Mouse (Mus musculus) heart, postnatal 0 days (tissue): ENCODE data around the gene Senp2. TPM values are rescaled to one million over a fixed set of nuclear protein-coding genes. Genes with fewer than 3 reads are reported as not detected.

Experiments used
- ATAC-seq: fragments of 200-750 bp; cut with Nextera tagmentation; 2 replicates; pipeline ENCODE4 v1.8.0; 2017; ENCODE audit warnings: low read depth, moderate number of reproducible peaks, moderate library complexity; ENCODE audit not compliant: insufficient read depth
- DNase-seq: peaks from one replicate; pipeline ENCODE4 v3.0.0-alpha.2; 2016; ENCODE audit warnings: low spot score
- H3K27ac ChIP-seq: fragments of 300-500 bp; sonication (generic); 2 replicates; pipeline ENCODE4 v1.5.1; 2014; ENCODE audit warnings: low read depth, mild to moderate bottlenecking
- H3K27me3 ChIP-seq: fragments of 300-500 bp; sonication (generic); 2 replicates; pipeline ENCODE4 v1.6.1; 2014; ENCODE audit warnings: low read length, mixed read lengths; ENCODE audit not compliant: control insufficient read depth, insufficient read depth
- H3K36me3 ChIP-seq: fragments of 300-500 bp; sonication (generic); replicated peaks from 2 replicates; pipeline ENCODE4 v1.6.1; 2014; ENCODE audit warnings: low read length, mixed read lengths; ENCODE audit not compliant: control insufficient read depth, insufficient read depth
- H3K4me1 ChIP-seq: fragments of 300-500 bp; sonication (generic); 2 replicates; pipeline ENCODE4 v1.6.1; 2014; ENCODE audit warnings: antibody characterized with exemption; ENCODE audit not compliant: control insufficient read depth, insufficient read depth
- H3K4me2 ChIP-seq: fragments of 300-500 bp; sonication (generic); 2 replicates; pipeline ENCODE4 v1.6.1; 2014; ENCODE audit warnings: low read depth, mild to moderate bottlenecking, low read length, moderate library complexity
- H3K4me3 ChIP-seq: fragments of 300-500 bp; sonication (generic); 2 replicates; pipeline ENCODE4 v1.5.1; 2014; ENCODE audit warnings: low read depth, low read length
- H3K9ac ChIP-seq: fragments of 300-500 bp; sonication (generic); replicated peaks from 2 replicates; pipeline ENCODE4 v1.6.1; 2014; ENCODE audit warnings: low read depth, low read length, mixed read lengths
- H3K9me3 ChIP-seq: fragments of 300-500 bp; sonication (generic); replicated peaks from 2 replicates; pipeline ENCODE4 v1.6.1; 2016; ENCODE audit warnings: low read length; ENCODE audit not compliant: control insufficient read depth
- CTCF ChIP-seq: IDR thresholded peaks from 2 replicates; pipeline ENCODE4 v1.5.1; 2016; ENCODE audit warnings: antibody characterized with exemption, control low read depth, low read depth
- EP300 ChIP-seq: IDR thresholded peaks from 2 replicates; pipeline ENCODE4 v1.6.1; 2016; ENCODE audit warnings: antibody characterized with exemption, low read depth
- WGBS: fragments of 180-500 bp; shearing (Covaris S2); extraction: QIAGEN DNeasy Blood & Tissue Kit; methylation state at CpG from one replicate; pipeline ENCODE4 v1.1.7; 2014; 5-methylcytosine and 5-hydroxymethylcytosine counted together
- polyA plus RNA-seq: library from polyadenylated mRNA; unstranded; fragments of >200 nt; fragmentation: Nextera tagmentation; extraction: Ambion mirVana; gene quantifications from 2 replicates; pipeline ENCODE4 v1.2.1, GENCODE M21; 2015
- total RNA-seq: library from RNA; depleted of rRNA; stranded (reverse); fragments of >200 nt; gene quantifications from 2 replicates; pipeline ENCODE4 v1.2.3, GENCODE M21; 2014; ENCODE audit warnings: low replicate concordance

The Senp2 gene
- total and polyA plus RNA-seq, 2 experiments from 2014 or later, result 6.2 to 14.8 TPM

DNA sequence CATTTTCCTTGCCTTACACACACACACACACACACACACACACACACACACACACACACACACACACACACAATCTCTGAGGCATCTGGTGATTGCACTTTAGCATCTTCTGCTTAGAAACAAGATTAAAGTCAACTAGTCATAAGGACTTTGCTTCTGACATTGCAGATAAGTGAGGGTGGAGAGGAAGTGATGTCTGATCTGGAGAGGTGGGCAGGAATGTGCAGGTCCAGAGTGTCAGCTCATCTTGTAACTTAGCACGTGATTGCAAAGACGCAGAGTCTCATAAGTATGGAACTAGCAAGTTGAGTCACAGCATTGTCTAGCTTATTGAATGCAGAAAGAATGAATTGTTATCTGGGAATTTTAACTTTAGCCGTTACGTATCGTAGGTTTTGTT, 18.2 kb downstream of the Senp2 start:
- Histone ChIP-seq H3K36me3 (peaks cover 87% of the 10 kb centered on the region), H3K9me3 (no peaks in the 10 kb centered on the region), H3K27ac (no peak overlapping the region), H3K4me1 (no peaks in the 10 kb centered on the region), H3K27me3 (no peaks in the 10 kb centered on the region), H3K4me3 (no peak overlapping the region), H3K4me2 (no peak overlapping the region), H3K9ac (no peak overlapping the region)
- TF ChIP-seq EP300 (no peak), CTCF (no peak)
- no peak for ATAC-seq
- no peak for DNase-seq
- WGBS, result 75% methylated on average over 5 of the region's 5 CpGs

DNA sequence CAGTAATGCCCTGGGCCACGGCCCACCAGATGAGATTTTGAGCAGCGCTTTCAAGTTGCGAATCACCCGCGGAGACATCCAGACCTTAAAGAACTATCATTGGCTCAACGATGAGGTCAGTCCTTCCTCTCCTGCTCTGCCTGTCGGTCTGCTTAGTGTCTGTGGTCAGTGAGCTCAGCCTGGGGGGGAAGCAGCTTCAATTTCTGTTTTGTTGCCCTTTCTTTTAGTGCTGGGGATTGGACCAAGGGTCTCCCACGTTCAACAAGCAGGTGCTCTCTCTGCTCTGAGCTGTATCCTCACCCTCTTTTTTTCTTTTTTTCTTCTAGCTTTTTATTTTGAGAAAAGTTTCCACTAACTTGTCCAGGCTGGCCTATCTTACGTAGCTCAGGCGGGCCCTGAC, 29.3 kb downstream of the Senp2 start:
- WGBS, result 88% methylated on average over 10 of the region's 10 CpGs
- TF ChIP-seq CTCF (no peak), EP300 (no peak)
- H3K4me2 ChIP-seq, result no peak overlapping the region
- H3K4me1 ChIP-seq, result no peaks in the 10 kb centered on the region
- no peak overlapping the region for H3K4me3 ChIP-seq
- H3K9ac ChIP-seq, result no peak overlapping the region
- H3K9me3 ChIP-seq, result no peaks in the 10 kb centered on the region
- no peak for ATAC-seq
- H3K27ac ChIP-seq, result no peak overlapping the region
- no peak for DNase-seq
- peaks cover 56% of the 10 kb centered on the region for H3K36me3 ChIP-seq
- no peaks in the 10 kb centered on the region for H3K27me3 ChIP-seq

DNA sequence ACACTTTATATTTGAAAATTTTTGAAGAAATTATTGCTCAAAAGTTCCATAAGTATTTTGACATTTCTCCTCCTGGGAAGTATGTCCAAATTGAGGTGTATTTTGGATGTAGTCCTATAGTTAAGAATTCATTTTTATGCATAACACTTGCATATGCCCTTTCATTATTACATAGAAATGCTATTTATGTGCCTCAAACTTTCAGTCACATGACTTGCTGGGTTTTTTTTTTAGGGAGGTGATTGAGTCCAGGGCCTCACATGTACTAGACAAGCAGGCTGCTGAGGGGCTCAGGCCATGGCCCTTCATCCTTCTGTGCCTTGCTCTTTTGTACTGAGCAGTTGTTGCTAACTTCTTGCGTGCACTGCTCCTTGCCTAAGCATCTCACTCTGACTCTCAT, 30.7 kb downstream of the Senp2 start:
- H3K9me3 ChIP-seq, result no peaks in the 10 kb centered on the region
- no peak for ATAC-seq
- no peak overlapping the region for H3K27ac ChIP-seq
- no peak for DNase-seq
- H3K36me3 ChIP-seq, result peaks cover 70% of the 10 kb centered on the region
- H3K27me3 ChIP-seq, result no peaks in the 10 kb centered on the region
- H3K4me3 ChIP-seq, result no peak overlapping the region
- no peak for TF ChIP-seq EP300
- TF ChIP-seq CTCF, result no peak
- H3K4me2 ChIP-seq, result no peak overlapping the region
- H3K9ac ChIP-seq, result no peak overlapping the region
- WGBS, result 92% methylated on average over 1 of the region's 1 CpGs
- no peaks in the 10 kb centered on the region for H3K4me1 ChIP-seq

- Histone ChIP-seq H3K9ac (no peak overlapping the region), H3K36me3 (peaks cover 69% of the 10 kb centered on the region), H3K4me2 (no peak overlapping the region), H3K4me1 (no peaks in the 10 kb centered on the region), H3K4me3 (no peak overlapping the region), H3K27me3 (no peaks in the 10 kb centered on the region), H3K27ac (no peak overlapping the region), H3K9me3 (no peaks in the 10 kb centered on the region)
- DNase-seq (no peak), ATAC-seq (no peak)
- TF ChIP-seq CTCF, result no peak
- no peak for TF ChIP-seq EP300
- 79% methylated on average over 4 of the region's 4 CpGs for WGBS
Measured at GRCm38 (mm10) chr16:22043830-22044229, 34.5 kb downstream of the Senp2 start.

DNA sequence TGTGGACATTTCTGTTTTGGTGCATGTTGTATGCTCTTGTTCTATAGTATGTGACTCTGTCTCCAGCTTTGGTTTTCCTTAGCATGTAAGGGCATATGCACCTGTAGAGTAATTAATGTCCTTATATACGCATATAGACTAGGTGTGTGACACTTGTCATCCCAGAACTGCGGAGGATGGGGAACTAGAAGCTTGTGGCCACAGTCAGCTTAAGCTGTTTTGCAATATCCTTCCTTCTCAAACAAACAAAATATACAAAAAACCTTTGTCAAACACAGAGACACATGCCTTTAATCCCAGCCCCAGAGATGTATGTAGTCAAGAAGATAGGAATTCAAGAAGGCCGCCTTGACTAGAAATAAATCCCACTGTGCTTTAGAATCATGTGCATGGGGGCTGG, 36.6 kb downstream of the Senp2 start:
- H3K4me1 ChIP-seq, result no peaks in the 10 kb centered on the region
- no peak overlapping the region for H3K4me2 ChIP-seq
- H3K27ac ChIP-seq, result no peak overlapping the region
- ATAC-seq, result no peak
- H3K27me3 ChIP-seq, result no peaks in the 10 kb centered on the region
- H3K4me3 ChIP-seq, result no peak overlapping the region
- TF ChIP-seq EP300 (no peak), CTCF (no peak)
- no peaks in the 10 kb centered on the region for H3K9me3 ChIP-seq
- WGBS, result 89% methylated on average over 3 of the region's 3 CpGs
- H3K36me3 ChIP-seq, result peaks cover 57% of the 10 kb centered on the region
- no peak overlapping the region for H3K9ac ChIP-seq
- DNase-seq, result no peak

DNA sequence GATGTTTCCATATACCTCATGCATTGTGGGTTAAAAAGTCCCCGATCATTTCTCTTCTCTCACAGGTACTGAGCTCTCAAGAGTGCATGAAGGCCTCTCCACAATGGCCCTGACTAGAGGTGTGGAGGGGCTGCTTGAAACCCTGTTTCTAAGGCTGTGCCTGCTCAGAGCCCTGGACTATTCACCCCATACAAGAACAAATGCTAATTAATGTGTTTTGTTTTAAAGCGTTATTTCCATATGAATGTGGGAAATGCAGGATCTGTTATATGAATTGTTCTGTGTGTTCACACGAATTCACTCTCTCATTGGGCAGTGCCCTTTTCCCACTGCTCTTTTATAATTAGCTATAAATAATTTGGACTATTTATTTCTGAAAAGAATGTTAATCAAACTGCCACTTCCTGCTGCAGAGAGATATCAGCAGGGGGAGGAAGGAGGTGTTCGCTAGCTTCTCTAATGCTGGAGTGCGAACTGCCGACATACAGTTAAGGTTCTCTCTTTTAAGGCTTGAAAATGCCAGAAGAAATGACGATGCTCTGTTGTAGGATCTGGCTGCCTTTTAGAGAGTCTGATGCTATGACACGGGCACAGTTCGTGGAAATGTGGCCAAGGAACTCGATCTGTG, 37.6 kb downstream of the Senp2 start:
- Histone ChIP-seq H3K9me3 (no peaks in the 10 kb centered on the region), H3K36me3 (peaks cover 51% of the 10 kb centered on the region), H3K4me2 (no peak overlapping the region), H3K27ac (no peak overlapping the region), H3K9ac (no peak overlapping the region), H3K27me3 (no peaks in the 10 kb centered on the region), H3K4me1 (no peaks in the 10 kb centered on the region), H3K4me3 (no peak overlapping the region)
- 83% methylated on average over 10 of the region's 10 CpGs for WGBS
- DNase-seq (no peak), ATAC-seq (no peak)
- TF ChIP-seq CTCF, result no peak
- TF ChIP-seq EP300, result no peak
